Mouse (Mus musculus) small intestine, adult 2 months (tissue): ENCODE results near the gene Dlg2.

Experiments used
- CTCF ChIP-seq: fragments of 200-500 bp; IDR thresholded peaks from 2 replicates; pipeline ENCODE4 v1.5.1; 2012; ENCODE audit warnings: low read depth, mild to moderate bottlenecking, control low read depth, inconsistent platforms, low read length, moderate library complexity, mixed read lengths; ENCODE audit not compliant: insufficient replicate concordance, insufficient read length; ENCODE audit errors: extremely low read depth
- POLR2A ChIP-seq: fragments of 200-500 bp; IDR thresholded peaks from 2 replicates; pipeline ENCODE4 v1.6.1; 2012; ENCODE audit warnings: low read depth, mild to moderate bottlenecking, control low read depth, inconsistent platforms, low read length, moderate library complexity

- TF ChIP-seq CTCF (no peak), POLR2A (no peak)
Measured at GRCm38 (mm10) chr7:91382281-91382680, 905.8 kb downstream of the Dlg2 start.
